In genomic region chr11:106788775-106789459, GRCm38 (mm10) we compare ENCODE assay signal across 1 mouse cellular context.
A peak's percentile ranks its signal among the peaks of the same experiment; 100 is the strongest.
TF ChIP-seq lines count a peak whose summit lies in the region.

TSS of gene Ddx5 (minus strand) at chr11:106789185.
TSS of gene Cep95 (plus strand) at chr11:106789252.

TF ChIP-seq in MEL, 35 proteins besides CTCF, POLR2A, EP300 and RAD21 (continued from another document):
- TF ChIP-seq POLR2AphosphoS2 (IDR thresholded peaks at IDR 0.05; ENCODE audit: low read length) (no peak; the same call in none of the 2 replicates), USF2 (IDR thresholded peaks at IDR 0.05; ENCODE audit: borderline replicate concordance in 1 of 2, insufficient read depth in 1 of 2, low read depth in 1 of 2, low read length in 2 of 2) (peak in 1 of 2 experiments; percentile 93; a peak in 3 of 4 replicates), TAL1 (IDR thresholded peaks at IDR 0.05; ENCODE audit: low read length) (no peak), JUND (IDR thresholded peaks at IDR 0.05; ENCODE audit: low read depth, low read length) (no peak), SMC3 (IDR thresholded peaks at IDR 0.05; ENCODE audit: low read depth, low read length) (no peak), ZMIZ1 (IDR thresholded peaks at IDR 0.05; ENCODE audit: low read depth, low read length) (peak; percentile 83), ELF1 (IDR thresholded peaks at IDR 0.05; ENCODE audit: low read depth, low read length) (no peak; the same call in 1 of the 2 replicates), KAT2A (conservative IDR thresholded peaks at IDR 0.05; ENCODE audit: low read depth, low read length) (peak; percentile 78)
